Mouse (Mus musculus) forebrain, embryonic 16.5 days (tissue): ENCODE data around the gene Gm21719. TPM values are rescaled to one million over a fixed set of nuclear protein-coding genes. Genes with fewer than 3 reads are reported as not detected.
"Not testable (repeated sequence)": the region's sequence is repeated elsewhere in the genome, so short reads cannot be mapped to it uniquely, and the experiment has no call there.

Experiments
- ATAC-seq: fragments of 200-750 bp; cut with Nextera tagmentation; 2 replicates; pipeline ENCODE4 v1.8.0; 2017; ENCODE audit warnings: mild to moderate bottlenecking, moderate library complexity
- H3K27ac ChIP-seq: fragments of 300-500 bp; sonication (generic); 2 replicates; pipeline ENCODE4 v1.5.1; 2014; ENCODE audit warnings: low read length, control low read depth
- H3K27me3 ChIP-seq: fragments of 300-500 bp; sonication (generic); replicated peaks from 2 replicates; pipeline ENCODE4 v1.6.1; 2014; ENCODE audit warnings: low read length; ENCODE audit not compliant: control insufficient read depth, insufficient read depth
- H3K36me3 ChIP-seq: fragments of 300-500 bp; sonication (generic); 2 replicates; pipeline ENCODE4 v1.6.1; 2014; ENCODE audit not compliant: control insufficient read depth, insufficient read depth
- H3K4me1 ChIP-seq: fragments of 300-500 bp; sonication (generic); replicated peaks from 2 replicates; pipeline ENCODE4 v1.6.1; 2014; ENCODE audit warnings: low read length; ENCODE audit not compliant: control insufficient read depth, insufficient read depth
- H3K4me2 ChIP-seq: fragments of 300-500 bp; sonication (generic); 2 replicates; pipeline ENCODE4 v1.6.1; 2014; ENCODE audit warnings: mild to moderate bottlenecking, low read length, control low read depth
- H3K4me3 ChIP-seq: fragments of 300-500 bp; sonication (generic); replicated peaks from 2 replicates; pipeline ENCODE4 v1.5.1; 2014; ENCODE audit warnings: mild to moderate bottlenecking, low read length, control low read depth
- H3K9ac ChIP-seq: fragments of 300-500 bp; sonication (generic); replicated peaks from 2 replicates; pipeline ENCODE4 v1.6.1; 2014; ENCODE audit warnings: low read depth, low read length, control low read depth
- H3K9me3 ChIP-seq: fragments of 300-500 bp; sonication (generic); 2 replicates; pipeline ENCODE4 v1.6.1; 2016; ENCODE audit warnings: low read length; ENCODE audit not compliant: control insufficient read depth
- WGBS: fragments of 180-500 bp; shearing (Covaris S2); extraction: QIAGEN DNeasy Blood & Tissue Kit; methylation state at CpG from one replicate; pipeline ENCODE4 v1.1.7; 2014; 5-methylcytosine and 5-hydroxymethylcytosine counted together
- polyA plus RNA-seq: library from polyadenylated mRNA; unstranded; fragments of >200 nt; fragmentation: Nextera tagmentation; extraction: Ambion mirVana; gene quantifications from 2 replicates; pipeline ENCODE4 v1.2.1, GENCODE M21; 2015

Gene Gm21719
- not detected in 2 replicates for polyA plus RNA-seq

DNA sequence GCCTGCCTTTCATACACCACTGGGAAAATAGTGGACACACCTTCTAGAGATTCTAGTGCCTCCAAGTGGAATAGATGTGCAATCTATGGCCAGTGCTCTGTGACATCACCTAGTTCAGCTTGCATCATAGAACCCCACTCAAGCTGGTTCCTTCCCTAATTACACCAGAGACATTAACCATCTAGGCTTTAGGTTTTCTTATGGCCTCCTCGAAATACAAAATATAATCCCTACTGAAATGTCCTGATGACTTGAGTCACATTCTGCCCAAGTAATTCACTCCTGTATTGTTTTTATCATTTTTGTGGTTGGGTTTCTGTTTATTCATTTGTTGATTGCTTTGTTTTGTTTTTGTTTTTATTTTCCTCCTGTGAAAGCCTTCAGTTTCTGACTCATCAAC is at the start of gene Gm21719:
Gene Gm21719 (minus strand): TSS at position 101 of the 400 bp plus-strand sequence.
- H3K27me3 ChIP-seq, ATAC-seq, H3K4me1 ChIP-seq, H3K4me2 ChIP-seq, H3K27ac ChIP-seq, H3K4me3 ChIP-seq, H3K36me3 ChIP-seq, H3K9ac ChIP-seq, H3K9me3 ChIP-seq: not testable (repeated sequence)
- WGBS, result 38% methylated on average over 1 of the region's 1 CpGs

Other genes with a start within 250 kb of the Gm21719 start
- not detected in 2 replicates for gene Gm28919, start 99.3 kb downstream of the Gm21719 start, polyA plus RNA-seq
- gene Gm20830, start 235.4 kb upstream of the Gm21719 start, polyA plus RNA-seq, result not detected in 2 replicates